Mouse (Mus musculus): Measurements from ENCODE around the gene Farp2. TPM values are rescaled to one million over a fixed set of nuclear protein-coding genes. Genes with fewer than 3 reads are reported as not detected.
"Not testable (repeated sequence)": the region's sequence is repeated elsewhere in the genome, so short reads cannot be mapped to it uniquely, and the experiment has no call there.

Farp2 gene
- 10 to 100 TPM; 17.3 to 18.9 TPM for total RNA-seq (2021)
- long read RNA-seq, experiment 1, transcript Farp2-201 (27 exons, 3,937 nt) = major isoform, 13 of 21 reads
- long read RNA-seq, experiment 1, partial matches to known transcripts = 5 of 21 reads
- long read RNA-seq, experiment 1, other reads (novel, unspliced or antisense) = 3 of 21 reads
- long read RNA-seq, experiment 2, transcript Farp2-201 (27 exons, 3,937 nt) = major isoform, 15 of 18 reads
- long read RNA-seq, experiment 2, partial matches to known transcripts = 1 of 18 reads
- long read RNA-seq, experiment 2, other reads (novel, unspliced or antisense) = 1 of 18 reads

DNA sequence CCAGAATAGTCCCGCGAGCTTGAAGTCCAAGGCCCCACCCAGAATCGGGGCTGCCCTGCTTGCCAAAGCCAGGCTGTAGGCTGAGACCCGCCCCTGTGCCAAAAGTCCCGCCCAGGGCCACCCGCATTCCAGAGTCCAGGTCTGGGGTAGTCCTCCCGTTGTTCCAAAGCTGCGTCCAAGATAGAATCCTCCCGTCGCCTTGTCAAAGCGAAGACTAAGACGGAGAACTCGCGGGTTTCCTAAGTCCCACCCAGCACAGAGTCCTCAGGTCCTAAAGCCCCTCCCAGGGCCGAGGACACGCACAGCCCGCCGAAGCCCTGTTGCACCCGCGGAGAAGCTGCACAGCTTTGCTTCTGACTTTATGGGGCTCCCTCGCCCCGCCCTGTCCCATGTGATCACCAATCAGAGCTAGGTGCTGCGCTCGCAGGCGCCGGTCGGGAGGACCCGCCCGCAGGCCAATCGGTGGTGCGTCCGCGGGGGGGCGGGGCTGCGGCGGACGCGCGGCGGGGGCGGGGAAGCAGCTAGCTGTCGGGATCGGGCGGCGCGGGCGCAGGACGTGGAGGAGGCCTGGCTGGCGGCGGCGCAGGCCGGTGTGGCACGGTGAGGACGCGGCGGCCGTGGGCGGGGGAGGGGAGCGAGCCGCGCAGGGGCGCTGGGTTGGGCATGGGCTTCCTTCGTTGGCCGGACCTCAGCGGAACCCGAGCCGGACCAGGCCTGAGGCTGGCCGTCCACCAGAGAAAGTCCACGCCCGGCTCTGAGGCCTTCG, at the start of gene Farp2:
Farp2 (plus strand) TSS at position 495 of the 766 bp plus-strand sequence.
- intact Hi-C loops (cut with DNase I) = loop anchor here (2.0 to 5.0 kb wide), 4 partner anchors 33 to 291 kb away; partner anchors contain the start of genes Dtymk, Hdlbp, Ing5 and Pask
- DNase-seq = peak; percentile 95 to 97

DNA sequence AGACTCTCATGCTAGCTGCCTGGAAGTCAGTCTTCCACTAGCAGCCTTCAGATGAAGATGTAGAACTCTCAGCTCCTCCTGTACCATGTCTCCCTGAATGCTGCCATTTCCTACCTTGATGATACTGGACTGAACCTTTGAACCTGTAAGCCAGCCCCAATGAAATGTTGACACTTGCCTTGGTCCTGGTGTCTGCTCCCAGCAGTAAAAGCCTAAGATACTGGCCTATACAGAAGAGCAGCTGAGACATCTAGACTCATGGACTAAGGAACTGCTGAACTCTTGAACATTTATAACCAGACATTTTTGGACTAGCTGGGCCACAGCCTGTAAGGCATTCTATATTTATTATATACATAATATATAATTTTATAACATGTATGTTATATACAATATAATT, 46.8 kb upstream of the Farp2 start:
- intact Hi-C loops (cut with DNase I) = no loop called here
- DNase-seq = no peak

DNA sequence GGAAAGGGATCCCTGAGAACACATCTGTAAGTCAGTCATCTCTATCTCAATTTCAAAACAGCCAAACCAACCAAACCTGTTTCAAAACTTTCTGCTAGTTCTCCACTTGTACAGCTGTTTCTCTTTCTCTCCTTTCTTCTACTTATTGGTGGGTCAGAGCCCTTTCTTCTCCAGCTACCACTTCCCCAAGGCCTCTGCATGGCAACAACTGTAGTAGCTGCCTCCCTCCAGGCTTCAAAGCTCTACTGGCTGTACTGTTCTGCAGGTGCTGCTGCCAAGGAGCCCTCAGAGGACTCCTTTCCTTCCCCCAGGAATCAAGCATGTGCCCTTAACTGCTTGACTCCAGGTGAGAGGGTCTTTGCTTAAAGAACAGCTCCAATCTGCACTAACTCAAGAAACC, 46.1 kb upstream of the Farp2 start:
- intact Hi-C loops (cut with DNase I) = no loop called here
- no peak for DNase-seq

DNA sequence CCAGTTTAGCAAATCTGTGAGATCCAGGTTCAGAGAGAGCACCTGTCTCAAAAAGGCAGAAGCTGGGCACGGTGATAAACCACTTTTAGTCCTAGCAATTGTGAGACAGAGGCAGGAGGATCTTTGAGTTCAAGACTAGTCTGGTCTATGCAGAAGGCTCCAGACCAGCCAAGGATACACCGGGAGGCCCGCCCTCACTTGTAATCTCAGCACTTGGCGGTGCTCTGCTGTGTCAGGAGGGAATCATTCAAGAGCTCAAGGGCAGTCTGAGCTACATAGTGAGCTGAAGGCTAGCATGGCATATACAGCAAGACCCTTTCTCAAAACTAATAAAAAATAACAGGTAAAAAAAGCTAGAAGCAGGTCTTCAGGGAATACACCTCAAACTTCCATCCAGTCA, 43.3 kb upstream of the Farp2 start:
- intact Hi-C loops (cut with DNase I) = no loop called here
- no peak for DNase-seq

DNA sequence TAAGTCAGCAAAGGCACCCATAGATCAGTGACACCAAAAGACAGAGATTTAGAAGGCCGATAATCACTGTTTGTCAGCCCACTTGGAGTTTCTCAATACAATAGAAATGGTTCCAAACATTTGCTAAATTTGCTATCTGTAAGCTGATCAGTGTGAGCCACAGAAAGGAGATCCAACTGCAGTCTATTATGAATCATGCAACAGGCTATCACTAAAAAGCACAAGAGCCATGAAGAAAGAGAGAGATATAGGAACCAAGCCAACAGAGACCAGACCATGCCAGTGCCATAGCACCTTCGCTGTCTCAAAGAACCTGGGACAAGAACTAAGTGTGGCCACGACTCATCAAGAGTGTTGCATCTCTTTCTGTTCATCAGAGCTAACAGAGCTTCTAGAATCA, 36.2 kb upstream of the Farp2 start:
- intact Hi-C loops (cut with DNase I) = loop anchor here (10.0 kb wide), 1 partner anchor 131 kb away; the partner anchor contains the start of genes Pask and Ppp1r7
- no peak for DNase-seq

DNA sequence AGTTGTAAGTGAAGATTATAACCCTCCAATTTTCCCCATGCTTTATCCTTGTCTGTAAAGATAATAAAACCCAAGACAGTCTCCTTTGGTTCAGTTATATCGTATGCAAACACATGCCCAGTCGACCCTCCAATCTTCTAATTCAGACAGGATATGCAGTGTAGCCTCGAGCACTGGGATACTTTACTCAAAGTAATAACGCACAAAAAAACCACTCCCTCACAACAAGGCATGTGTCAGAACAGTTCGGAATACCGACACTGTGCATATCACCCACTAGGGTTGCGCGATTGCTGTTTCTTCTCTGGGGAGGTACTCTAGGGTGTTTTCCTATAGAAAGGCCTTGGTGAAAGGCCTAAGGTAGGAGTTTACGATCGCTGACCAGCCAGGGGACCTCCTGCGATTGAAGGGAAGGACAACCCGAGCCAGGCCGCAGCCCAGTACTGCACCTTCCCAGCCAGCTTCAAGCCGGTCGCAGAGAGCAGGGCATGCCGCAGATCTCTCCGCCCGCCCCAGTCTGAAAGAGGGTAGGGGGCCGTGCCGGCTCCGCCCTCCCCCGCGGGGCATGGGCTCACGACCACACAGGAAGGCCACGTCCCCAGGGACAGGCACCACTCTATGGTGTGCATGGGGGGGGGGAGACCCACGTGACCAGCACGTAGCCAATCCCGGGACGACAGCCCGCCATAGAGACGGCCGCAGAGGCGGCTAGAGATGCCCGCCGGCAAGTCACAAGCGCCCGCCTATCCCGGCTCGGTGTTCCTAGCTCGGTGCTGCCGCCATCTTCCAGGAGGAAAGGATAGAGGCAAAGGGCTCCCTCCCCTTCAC, 33.9 kb upstream of the Farp2 start:
- intact Hi-C loops (cut with DNase I) = loop anchor here (2.0 to 10.0 kb wide), 3 partner anchors 33 to 133 kb away; partner anchors contain the start of genes Pask and Ppp1r7

DNA sequence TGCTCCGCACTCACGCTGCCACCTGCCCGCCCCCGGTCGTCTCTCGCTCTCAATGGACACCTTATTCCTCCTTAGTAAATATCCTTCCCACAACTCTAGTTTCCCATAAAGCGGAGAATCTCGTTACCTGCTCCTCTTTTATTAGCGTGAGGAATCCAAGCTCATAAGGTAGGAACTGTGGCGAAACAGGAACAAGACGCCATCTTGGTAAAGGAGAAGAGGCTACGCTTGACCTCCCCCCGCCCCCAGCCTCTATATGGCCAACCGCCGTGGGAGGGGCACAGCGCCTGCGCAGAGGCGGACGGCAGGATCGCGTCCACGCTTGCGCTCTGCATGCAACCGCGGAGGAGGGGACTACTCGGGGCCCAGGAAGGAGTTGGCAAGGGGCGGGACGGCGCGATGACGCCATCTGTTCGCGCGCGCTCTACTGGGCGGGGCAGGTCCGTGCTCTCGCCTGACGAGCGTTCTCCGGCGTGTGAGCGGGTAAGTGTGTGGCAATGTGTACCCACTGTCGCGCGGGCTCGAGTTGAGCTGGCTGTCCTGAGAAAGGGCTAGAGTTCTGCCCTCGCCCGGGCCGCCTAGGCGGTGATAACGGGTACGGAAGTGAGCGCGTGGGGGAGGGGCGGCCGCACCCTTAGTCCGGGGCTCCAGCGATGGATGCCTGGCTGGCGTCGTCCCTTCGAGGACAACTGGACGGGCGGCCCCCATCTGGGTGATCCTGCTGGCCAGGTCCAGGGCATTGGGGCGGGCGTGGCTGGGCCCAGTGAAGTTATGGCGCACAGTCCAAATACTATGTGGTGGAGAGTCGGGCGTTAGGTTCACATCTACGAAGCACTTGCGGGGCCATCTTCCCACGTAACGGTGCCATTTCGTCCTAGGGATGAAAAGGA, 33.0 kb upstream of the Farp2 start, which contains the start of gene Hdlbp:
Hdlbp (minus strand) TSS at position 230 of the 890 bp plus-strand sequence.
- DNase-seq = peak; percentile 99
- intact Hi-C loops (cut with DNase I) = loop anchor here (2.0 to 10.0 kb wide), 3 partner anchors 32 to 134 kb away; partner anchors contain the start of genes Pask and Ppp1r7

More for the DNA sequence above, 33.9 kb upstream of the Farp2 start:
- peak; percentile 97 to 98 for DNase-seq

DNA sequence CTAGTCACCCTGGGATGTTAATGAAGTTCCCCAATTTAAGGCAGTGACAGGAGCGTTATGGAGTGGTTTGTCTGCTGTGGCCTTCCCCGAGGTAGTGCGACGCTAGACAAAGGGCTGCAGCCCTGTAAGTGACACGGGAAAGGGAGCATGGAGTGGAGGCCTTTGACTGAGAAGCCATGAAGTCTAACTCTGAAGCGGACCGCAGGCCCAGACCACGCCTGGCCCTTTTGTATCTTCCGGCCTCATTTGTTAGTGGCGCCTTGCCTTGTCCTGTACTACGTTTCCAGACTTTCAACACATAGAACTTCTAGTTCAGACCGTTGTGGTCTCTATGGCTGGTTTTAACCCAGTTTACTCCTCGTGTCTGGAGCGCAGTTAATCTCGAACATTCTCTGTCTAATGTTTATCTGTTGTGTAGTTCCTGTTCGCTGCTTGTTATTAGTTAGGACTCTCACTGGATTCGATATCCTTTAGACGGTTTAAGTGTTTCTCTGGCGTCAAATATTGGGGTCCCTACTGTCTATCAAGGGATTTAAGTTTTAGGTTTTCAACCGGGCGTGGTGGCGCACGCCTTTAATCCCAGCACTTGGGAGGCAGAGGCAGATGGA, 32.3 kb upstream of the Farp2 start:
- intact Hi-C loops (cut with DNase I) = loop anchor here (2.0 to 10.0 kb wide), 3 partner anchors 31 to 135 kb away; partner anchors contain the start of genes Pask and Ppp1r7
- DNase-seq = peak; percentile 23 to 33

DNA sequence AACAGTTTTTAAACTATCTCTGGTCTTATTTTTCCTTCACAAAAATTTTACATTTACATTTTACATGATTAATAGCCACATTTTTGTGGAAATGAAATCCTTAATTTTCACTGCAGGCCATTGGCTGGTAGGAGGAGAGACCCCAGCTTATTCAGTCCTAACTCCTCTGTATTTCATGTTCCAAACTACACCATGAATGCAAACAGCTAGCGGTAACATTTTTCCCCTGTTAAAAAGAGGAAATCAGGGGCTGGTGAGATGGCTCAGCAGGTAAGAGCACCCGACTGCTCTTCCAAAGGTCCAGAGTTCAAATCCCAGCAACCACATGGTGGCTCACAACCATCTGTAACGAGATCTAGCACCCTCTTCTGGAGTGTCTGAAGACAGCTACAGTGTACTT, 25.6 kb upstream of the Farp2 start:
- intact Hi-C loops (cut with DNase I); DNase-seq: not testable (repeated sequence)

DNA sequence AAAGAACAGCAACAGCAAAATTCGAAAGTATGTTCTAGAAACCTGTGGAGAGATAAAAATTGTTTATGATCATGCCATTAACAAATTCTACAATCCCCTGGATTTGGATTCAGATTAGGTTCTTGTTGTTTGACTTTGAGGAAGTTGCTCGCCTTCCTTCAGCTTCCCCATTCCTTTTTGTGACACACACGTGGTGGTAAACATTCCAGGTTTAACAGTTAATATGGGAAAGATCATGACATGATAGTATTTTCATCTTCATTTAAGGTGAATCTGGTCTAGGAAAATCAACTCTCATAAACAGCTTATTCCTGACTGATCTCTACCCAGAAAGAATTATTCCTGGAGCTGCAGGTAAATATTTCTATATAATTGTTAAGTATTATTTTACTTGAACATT, 16.6 kb upstream of the Farp2 start:
- intact Hi-C loops (cut with DNase I) = no loop called here
- no peak for DNase-seq

DNA sequence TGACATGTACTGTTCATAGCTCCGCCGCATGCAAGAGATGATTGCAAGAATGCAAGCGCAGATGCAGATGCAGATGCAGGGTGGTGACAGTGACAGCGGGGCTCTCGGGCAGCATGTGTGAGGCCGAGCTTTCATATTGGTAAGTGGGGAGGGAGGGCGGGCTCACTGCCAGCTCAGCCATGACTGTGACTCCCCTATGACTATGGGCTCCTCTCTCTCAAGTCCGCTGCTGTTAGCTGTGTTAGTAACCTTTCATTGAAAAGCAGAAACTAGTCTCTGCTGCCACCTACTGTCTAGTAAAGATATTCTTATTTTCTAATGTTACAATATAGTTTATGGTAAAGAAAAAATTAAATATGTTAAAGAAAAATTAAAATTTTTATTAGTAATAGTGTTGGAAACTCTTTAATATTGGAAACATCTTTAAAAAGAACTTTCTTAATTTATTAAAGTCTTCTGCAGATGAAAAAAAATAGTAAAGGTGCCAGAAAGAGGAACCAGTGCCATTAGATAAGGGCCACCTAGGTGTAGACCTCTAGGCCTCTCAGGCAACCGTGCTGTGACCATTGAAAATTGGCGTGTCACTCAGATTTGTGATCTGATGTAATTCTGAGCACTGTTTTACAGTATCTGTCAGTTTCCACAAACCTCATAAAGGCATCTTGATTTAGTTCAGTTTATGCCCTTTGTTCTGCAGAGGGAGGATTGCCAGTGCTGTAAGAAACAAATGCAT, 4.8 kb upstream of the Farp2 start:
- intact Hi-C loops (cut with DNase I) = loop anchor here (5.0 kb wide), 3 partner anchors 65 to 150 kb away; no protein-coding TSS in a partner anchor
- peak in 1 of 2 experiments; percentile 9 for DNase-seq

DNA sequence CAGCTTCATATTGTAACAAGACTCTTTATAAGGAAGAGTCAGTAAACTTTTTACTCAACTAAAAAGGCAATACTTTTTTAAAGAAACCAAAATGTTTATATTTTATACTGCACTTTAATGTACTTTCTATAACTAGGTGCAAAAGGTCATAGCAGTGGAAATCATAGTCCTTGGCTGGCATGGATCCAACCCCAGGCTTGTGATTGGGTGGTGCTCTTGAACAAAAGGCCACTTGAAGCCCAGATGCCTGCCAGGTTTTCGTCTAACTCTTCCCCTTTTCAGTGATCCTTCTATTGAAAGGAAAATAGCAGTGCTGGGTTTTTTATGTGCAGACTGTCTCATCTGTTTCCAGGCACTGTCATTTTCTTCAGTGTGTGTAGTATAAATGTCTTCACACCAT, 3.3 kb upstream of the Farp2 start:
- DNase-seq = not testable (repeated sequence)
- intact Hi-C loops (cut with DNase I) = loop anchor here (5.0 kb wide), 3 partner anchors 66 to 151 kb away; no protein-coding TSS in a partner anchor

DNA sequence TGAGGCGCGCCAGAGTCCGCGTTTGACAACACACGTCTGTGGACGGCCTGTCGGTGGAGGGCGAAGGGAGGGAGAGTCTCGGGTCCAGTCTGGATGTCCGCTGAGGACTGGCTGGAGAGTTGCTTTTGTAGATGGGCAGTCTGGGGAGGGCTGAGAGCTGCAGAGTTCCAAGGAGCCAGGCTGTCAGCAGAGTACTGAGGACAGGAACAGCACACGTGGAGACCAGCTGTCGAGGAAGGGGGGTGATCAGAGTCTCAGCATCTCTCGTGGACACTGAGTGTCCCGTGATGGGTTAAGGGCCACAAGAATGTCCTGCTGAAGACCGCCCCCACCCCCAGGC, 442 bp downstream of the Farp2 start:
- DNase-seq = peak in 1 of 2 experiments; percentile 3
- intact Hi-C loops (cut with DNase I) = loop anchor here (5.0 kb wide), 3 partner anchors 170 to 290 kb away; partner anchors contain the start of genes Dtymk, Ing5, Pask and Ppp1r7

DNA sequence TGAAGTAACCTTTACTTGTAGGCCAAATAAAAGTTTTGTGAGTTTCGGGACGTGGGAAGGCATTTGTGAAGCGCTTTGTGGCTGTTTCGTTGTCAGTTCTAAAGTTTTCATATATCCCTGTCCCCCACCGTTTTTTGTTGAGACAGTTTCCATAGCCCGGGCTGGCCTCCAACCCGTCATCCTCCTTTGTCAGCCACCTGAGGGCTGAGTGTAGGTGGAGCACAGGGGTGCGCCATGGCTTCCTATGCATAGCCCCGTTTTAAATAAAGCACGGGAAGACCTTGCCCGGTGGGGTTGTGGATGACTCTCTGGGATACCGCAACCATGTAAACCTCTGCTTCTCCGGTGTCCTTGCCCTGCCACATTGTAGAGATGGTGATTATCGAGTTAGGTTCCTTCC, 1.3 kb downstream of the Farp2 start:
- intact Hi-C loops (cut with DNase I) = loop anchor here (5.0 kb wide), 3 partner anchors 171 to 289 kb away; partner anchors contain the start of genes Dtymk, Ing5, Pask and Ppp1r7
- DNase-seq = no peak

DNA sequence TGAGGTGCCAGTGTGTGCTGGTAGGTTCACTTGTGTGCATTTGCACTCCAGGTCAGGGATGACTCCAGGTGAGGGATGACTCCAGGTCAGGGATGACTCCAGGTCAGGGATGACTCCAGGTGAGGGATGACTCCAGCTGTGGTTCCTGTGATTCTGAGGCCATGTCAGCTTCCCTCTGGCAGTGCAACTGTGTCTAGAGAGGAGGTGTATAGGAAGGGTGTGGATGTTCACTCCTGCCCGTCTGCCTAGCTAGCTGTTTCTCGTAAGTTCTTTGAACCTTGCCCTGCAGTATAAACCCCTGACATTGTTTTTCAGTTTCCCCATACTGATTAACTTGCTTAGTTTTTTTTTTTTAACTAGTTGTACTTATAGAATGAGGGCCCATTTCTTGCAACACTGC, 9.6 kb downstream of the Farp2 start:
- DNase-seq = no peak
- intact Hi-C loops (cut with DNase I) = no loop called here

DNA sequence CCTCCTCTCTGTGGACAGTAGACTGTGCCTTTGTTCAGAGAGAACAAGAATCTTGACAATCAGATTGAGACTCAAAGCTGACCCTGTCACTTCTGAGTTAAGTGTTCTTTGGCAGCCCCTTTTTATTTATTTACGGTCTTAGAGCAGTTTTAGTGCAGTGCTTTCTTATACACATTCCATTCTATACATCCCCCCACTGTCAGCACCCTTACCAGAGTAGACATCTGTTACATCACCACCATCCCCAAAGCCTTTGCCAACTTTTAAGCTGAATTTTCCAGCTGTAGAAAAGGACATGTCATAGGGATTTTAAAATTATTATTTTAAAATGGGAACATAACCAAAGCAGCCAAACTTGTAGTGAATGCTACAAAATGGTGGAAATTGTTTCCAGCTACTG, 10.4 kb downstream of the Farp2 start:
- DNase-seq = no peak
- intact Hi-C loops (cut with DNase I) = no loop called here

DNA sequence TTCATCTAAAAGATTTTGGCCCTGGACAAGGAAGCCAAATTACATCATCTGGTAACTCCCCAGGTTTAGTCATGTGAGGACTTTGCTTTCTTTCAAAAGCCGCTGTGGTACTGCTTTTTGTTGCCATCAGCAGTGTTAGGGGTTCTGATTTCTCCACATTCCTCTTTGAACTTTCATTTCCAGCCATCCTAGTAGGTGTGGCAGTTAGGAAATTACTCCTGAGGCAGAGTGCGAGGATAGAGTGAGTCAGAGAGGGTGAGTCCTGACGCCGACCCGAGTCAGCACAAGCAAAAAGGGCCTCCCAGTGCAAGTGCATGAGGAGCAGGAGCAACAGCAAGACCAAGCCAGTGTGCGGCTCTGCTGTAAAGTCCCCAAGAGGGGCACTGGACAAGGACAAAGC, 17.9 kb downstream of the Farp2 start:
- intact Hi-C loops (cut with DNase I) = no loop called here
- no peak for DNase-seq

DNA sequence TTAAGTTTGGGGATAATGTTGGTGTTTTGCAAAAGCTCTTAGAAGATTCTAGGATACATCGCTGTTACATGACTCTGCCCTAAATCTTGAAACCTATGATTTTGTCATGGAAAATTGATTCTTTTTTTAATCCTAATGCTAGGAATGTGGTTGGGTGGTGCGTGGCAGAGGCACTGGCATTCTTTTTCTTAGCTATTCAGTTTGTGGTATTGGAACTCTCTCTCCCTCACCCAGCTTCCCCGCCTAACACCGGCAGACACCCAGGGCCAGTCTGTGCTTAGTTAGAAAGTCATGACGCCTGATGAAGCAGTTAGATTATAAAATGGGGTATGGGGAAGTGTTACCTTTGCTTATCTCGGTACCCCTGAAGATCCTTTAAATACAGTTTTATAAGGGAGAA, 25.3 kb downstream of the Farp2 start:
- no peak for DNase-seq
- intact Hi-C loops (cut with DNase I) = no loop called here

Data from heart, postnatal 14 days (tissue).